Mouse (Mus musculus): ENCODE measurements around the gene Cfap61. TPM values are rescaled to one million over a fixed set of nuclear protein-coding genes. Genes with fewer than 3 reads are reported as not detected.

The Cfap61 gene
- polyA plus RNA-seq, 1 experiment from 2014 or later, result 0.88 TPM

GRCm38 (mm10) chr2:146050069-146050468 lies 115.5 kb downstream of the Cfap61 start:
- H3K27ac ChIP-seq, result no peak overlapping the region
- H3K4me3 ChIP-seq, result no peak overlapping the region
- WGBS, result 40% methylated on average over 3 of the region's 3 CpGs

GRCm38 (mm10) chr2:146051334-146051733 lies 116.8 kb downstream of the Cfap61 start:
- H3K9me3 ChIP-seq (replicated peaks), result no peaks in the 10 kb centered on the region
- no peak overlapping the region for H3K27ac ChIP-seq
- H3K4me3 ChIP-seq, result no peak overlapping the region
- WGBS, result 86% methylated on average over 4 of the region's 4 CpGs
- H3K36me3 ChIP-seq, result no peaks in the 10 kb centered on the region
- no peak for DNase-seq (ENCODE audit: low spot score)
- H3K4me1 ChIP-seq, result peaks cover 10% of the 10 kb centered on the region; the same call in 1 of the 2 replicates
- no peaks in the 10 kb centered on the region for H3K27me3 ChIP-seq (ENCODE audit: low read depth, poor library complexity, severe bottlenecking)

More at GRCm38 (mm10) chr2:146050069-146050468, 115.5 kb downstream of the Cfap61 start:
- Histone ChIP-seq H3K27me3 (ENCODE audit: low read depth, poor library complexity, severe bottlenecking) (no peaks in the 10 kb centered on the region), H3K9me3 (replicated peaks) (no peaks in the 10 kb centered on the region), H3K36me3 (no peaks in the 10 kb centered on the region), H3K4me1 (peaks cover 16% of the 10 kb centered on the region)
- no peak for DNase-seq (ENCODE audit: low spot score)

- Histone ChIP-seq H3K4me3 (no peak overlapping the region), H3K36me3 (no peaks in the 10 kb centered on the region), H3K9me3 (replicated peaks) (no peaks in the 10 kb centered on the region), H3K27me3 (ENCODE audit: low read depth, poor library complexity, severe bottlenecking) (no peaks in the 10 kb centered on the region), H3K27ac (no peak overlapping the region), H3K4me1 (peaks cover 24% of the 10 kb centered on the region)
- WGBS, result 69% methylated on average over 4 of the region's 4 CpGs
- DNase-seq (ENCODE audit: low spot score), result no peak
Measured at GRCm38 (mm10) chr2:146057123-146057522, 122.5 kb downstream of the Cfap61 start.

DNA sequence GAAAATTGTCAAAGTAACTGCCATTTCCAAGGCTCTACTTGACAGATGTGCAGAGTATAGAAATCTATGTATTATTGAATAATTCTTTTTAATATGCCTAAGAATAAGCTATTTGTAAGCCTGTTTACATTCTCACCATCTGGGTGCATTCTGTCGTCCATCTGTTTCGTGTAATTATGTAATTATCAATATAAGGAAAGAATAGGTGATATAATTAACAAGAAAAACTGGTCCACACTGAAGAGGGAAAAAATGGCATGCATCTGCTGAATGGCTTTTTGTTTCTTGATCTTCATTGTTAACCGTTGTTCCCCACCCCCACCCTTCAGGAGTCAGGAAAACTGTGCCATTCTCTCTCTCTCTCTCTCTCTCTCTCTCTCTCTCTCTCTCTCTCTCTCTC lies 124.2 kb downstream of the Cfap61 start:
- H3K27ac ChIP-seq, result no peak overlapping the region
- H3K4me3 ChIP-seq, result no peak overlapping the region
- H3K9me3 ChIP-seq (replicated peaks), result no peaks in the 10 kb centered on the region
- H3K4me1 ChIP-seq, result peaks cover 39% of the 10 kb centered on the region
- 87% methylated on average over 3 of the region's 3 CpGs for WGBS
- DNase-seq (ENCODE audit: low spot score), result no peak
- H3K36me3 ChIP-seq, result no peaks in the 10 kb centered on the region
- H3K27me3 ChIP-seq (ENCODE audit: low read depth, poor library complexity, severe bottlenecking), result no peaks in the 10 kb centered on the region

GRCm38 (mm10) chr2:146061421-146062300 lies 127.1 kb downstream of the Cfap61 start:
- H3K27me3 ChIP-seq (ENCODE audit: low read depth, poor library complexity, severe bottlenecking), result no peaks in the 10 kb centered on the region
- 64% methylated on average over 16 of the region's 16 CpGs for WGBS
- no peak overlapping the region for H3K4me3 ChIP-seq
- DNase-seq (ENCODE audit: low spot score), result no peak
- H3K4me1 ChIP-seq, result peaks cover 39% of the 10 kb centered on the region
- H3K27ac ChIP-seq, result no peak overlapping the region
- no peaks in the 10 kb centered on the region for H3K9me3 ChIP-seq (replicated peaks)
- H3K36me3 ChIP-seq, result no peaks in the 10 kb centered on the region

- H3K4me3 ChIP-seq, result no peak overlapping the region
- H3K27me3 ChIP-seq (ENCODE audit: low read depth, poor library complexity, severe bottlenecking), result no peaks in the 10 kb centered on the region
- no peak for DNase-seq (ENCODE audit: low spot score)
- H3K36me3 ChIP-seq, result no peaks in the 10 kb centered on the region
- WGBS, result 60% methylated on average over 13 of the region's 13 CpGs
- H3K27ac ChIP-seq, result no peak overlapping the region
- no peaks in the 10 kb centered on the region for H3K9me3 ChIP-seq (replicated peaks)
- peaks cover 39% of the 10 kb centered on the region for H3K4me1 ChIP-seq
Measured at GRCm38 (mm10) chr2:146062330-146063092, 127.9 kb downstream of the Cfap61 start.

DNA sequence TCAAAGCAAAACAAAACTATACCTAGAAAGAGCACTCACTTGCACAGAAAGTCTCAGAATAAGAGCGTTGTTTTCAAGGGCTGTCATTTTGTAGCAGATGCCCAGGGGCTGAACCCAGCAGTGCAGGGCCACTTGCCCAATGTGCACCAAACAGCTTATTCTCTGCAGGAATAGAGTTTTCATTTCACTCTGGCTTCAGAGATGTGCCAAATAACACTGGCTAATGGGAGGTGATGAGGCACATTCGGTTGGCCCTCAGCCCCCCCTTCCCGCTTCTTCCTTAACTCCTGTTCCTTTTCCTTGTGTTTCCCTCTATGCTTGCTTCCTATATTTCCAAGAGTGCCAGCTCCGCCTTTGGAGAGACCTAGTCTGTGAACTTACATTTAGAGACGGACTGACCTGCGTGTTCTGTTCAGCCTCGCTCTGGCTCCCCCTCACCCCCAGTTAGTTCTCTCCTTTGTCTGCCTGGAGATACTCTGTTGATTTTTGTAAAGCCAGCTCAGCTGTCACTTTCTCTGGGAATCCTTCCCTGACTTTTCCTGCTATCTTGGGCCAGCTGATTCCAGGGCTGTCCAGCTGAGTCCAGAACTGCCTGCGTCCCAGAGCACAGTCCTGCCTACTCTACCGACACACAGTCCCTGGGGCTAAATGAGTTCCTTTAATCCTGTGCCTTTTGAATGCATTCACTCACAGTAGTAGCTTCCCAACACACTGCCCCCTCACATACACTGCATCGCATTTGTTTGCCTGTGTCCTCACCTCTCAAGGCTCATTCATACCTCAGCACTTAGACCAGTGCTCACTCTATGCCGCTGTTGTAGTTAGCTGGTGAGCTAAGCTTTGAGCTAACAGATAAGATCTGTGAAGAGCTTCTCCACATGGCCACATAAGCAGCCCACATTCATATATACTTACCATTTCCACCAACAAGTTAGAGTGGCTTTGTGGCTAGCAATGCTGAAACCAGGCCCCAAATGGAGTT lies 128.8 kb downstream of the Cfap61 start:
- H3K4me1 ChIP-seq, result peaks cover 39% of the 10 kb centered on the region
- 78% methylated on average over 11 of the region's 11 CpGs for WGBS
- no peak overlapping the region for H3K4me3 ChIP-seq
- H3K27ac ChIP-seq, result no peak overlapping the region
- no peaks in the 10 kb centered on the region for H3K9me3 ChIP-seq (replicated peaks)
- no peaks in the 10 kb centered on the region for H3K27me3 ChIP-seq (ENCODE audit: low read depth, poor library complexity, severe bottlenecking)
- DNase-seq (ENCODE audit: low spot score), result no peak
- no peaks in the 10 kb centered on the region for H3K36me3 ChIP-seq

DNA sequence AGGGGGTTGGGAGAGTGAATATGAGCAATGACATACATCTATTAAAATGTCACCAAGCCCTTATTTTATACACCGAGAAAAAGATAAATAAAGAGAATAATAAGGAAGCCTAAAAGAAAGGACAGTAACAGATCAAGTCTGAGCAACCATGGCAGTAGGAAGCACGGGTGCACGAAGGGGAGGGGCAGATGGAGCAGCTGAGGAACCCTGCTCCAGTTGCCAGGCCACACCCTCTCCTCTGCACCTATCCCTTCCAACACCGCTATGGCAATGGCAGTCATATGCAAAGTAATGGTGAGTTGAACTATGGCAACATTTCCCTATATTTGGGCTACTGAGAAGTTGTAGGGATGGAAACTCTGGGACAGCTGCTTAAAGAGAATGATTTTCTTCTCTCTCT lies 132.8 kb downstream of the Cfap61 start:
- WGBS, result 47% methylated on average over 4 of the region's 4 CpGs
- Histone ChIP-seq H3K4me3 (no peak overlapping the region), H3K36me3 (no peaks in the 10 kb centered on the region), H3K9me3 (replicated peaks) (no peaks in the 10 kb centered on the region), H3K4me1 (peaks cover 17% of the 10 kb centered on the region; the same call in 1 of the 2 replicates), H3K27ac (no peak overlapping the region), H3K27me3 (ENCODE audit: low read depth, poor library complexity, severe bottlenecking) (no peaks in the 10 kb centered on the region)
- no peak for DNase-seq (ENCODE audit: low spot score)

DNA sequence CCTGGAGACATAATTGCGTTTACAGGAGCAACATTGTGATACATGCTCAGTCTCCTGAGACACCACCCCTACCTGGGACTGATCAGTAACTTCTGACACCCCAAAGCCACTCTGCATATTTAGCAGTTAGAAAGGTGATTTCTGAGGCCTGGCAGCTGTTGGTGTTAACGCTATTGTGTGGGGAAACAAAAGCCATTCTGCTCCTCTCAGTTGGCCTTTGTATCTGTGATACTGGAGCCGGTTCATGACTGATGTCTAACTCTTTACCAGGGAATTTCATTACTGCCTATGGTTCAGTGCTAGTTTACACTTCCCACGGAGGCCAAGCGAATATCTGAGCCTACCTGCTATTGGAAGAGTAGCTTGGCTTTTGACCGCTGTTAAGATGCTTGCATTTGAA lies 138.7 kb downstream of the Cfap61 start:
- H3K27ac ChIP-seq, result no peak overlapping the region

DNA sequence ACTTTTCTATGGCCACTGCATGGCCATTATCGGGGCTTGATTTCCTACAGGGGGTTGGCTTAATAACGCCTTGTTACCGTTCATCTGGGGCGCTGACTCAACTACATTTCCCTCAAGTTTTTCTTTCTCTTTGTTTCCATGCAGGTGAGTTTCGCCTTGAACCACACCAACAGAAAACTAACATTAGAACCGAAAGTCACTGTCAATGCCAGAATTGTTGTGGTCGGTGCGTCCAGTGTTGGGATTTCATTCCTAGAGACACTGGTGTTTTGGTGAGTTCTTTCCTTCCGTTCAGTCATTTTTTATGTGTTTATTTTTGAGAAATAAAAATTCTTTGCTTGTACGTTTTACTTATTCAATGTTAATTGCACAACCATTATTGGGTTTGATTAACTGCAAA lies 142.5 kb downstream of the Cfap61 start:
- Histone ChIP-seq H3K4me3 (no peak overlapping the region), H3K9me3 (replicated peaks) (no peaks in the 10 kb centered on the region), H3K27ac (no peak overlapping the region), H3K27me3 (ENCODE audit: low read depth, poor library complexity, severe bottlenecking) (no peaks in the 10 kb centered on the region), H3K36me3 (no peaks in the 10 kb centered on the region), H3K4me1 (peaks cover 12% of the 10 kb centered on the region; the same call in 1 of the 2 replicates)
- no peak for DNase-seq (ENCODE audit: low spot score)
- 92% methylated on average over 10 of the region's 10 CpGs for WGBS

More for the DNA sequence above, 138.7 kb downstream of the Cfap61 start:
- Histone ChIP-seq H3K36me3 (no peaks in the 10 kb centered on the region), H3K4me1 (peaks cover 5% of the 10 kb centered on the region; the same call in 1 of the 2 replicates), H3K27me3 (ENCODE audit: low read depth, poor library complexity, severe bottlenecking) (no peaks in the 10 kb centered on the region), H3K4me3 (no peak overlapping the region), H3K9me3 (replicated peaks) (no peaks in the 10 kb centered on the region)
- WGBS, result 53% methylated on average over 6 of the region's 6 CpGs
- DNase-seq (ENCODE audit: low spot score), result no peak

DNA sequence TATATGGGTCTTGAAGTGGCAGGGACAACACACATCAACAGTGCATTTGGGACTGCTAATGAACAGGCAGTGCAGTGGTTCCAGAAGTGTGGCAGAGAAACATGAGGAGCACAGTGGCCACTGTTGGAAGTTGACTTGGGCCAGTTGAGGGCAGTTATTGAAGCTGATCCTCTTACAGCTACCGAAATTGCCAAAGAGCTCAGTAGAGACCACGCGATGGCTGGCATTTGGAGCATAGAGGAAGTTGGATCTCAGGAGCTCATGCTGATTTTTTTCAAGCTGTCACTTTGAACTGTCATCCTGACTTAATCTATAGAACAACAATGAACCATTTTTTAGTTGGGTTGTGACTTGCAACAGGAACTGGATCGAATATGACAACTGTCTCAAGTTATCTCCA lies 145.7 kb downstream of the Cfap61 start:
- WGBS, result 95% methylated on average over 4 of the region's 4 CpGs
- H3K27ac ChIP-seq, result no peak overlapping the region

GRCm38 (mm10) chr2:146083326-146083871 lies 148.8 kb downstream of the Cfap61 start:
- Histone ChIP-seq H3K36me3 (no peaks in the 10 kb centered on the region), H3K4me1 (peaks cover 37% of the 10 kb centered on the region), H3K4me3 (no peak overlapping the region), H3K27ac (peak overlapping the region; percentile 79), H3K27me3 (ENCODE audit: low read depth, poor library complexity, severe bottlenecking) (no peaks in the 10 kb centered on the region), H3K9me3 (replicated peaks) (no peaks in the 10 kb centered on the region)
- no peak for DNase-seq (ENCODE audit: low spot score)
- WGBS, result 51% methylated on average over 6 of the region's 6 CpGs

More for the DNA sequence above, 145.7 kb downstream of the Cfap61 start:
- Histone ChIP-seq H3K36me3 (no peaks in the 10 kb centered on the region), H3K9me3 (replicated peaks) (no peaks in the 10 kb centered on the region), H3K4me3 (no peak overlapping the region), H3K4me1 (peaks cover 26% of the 10 kb centered on the region), H3K27me3 (ENCODE audit: low read depth, poor library complexity, severe bottlenecking) (no peaks in the 10 kb centered on the region)
- DNase-seq (ENCODE audit: low spot score), result no peak
